Mouse (Mus musculus) heart, postnatal 0 days (tissue): ENCODE results near the gene Slc7a7. TPM values are rescaled to one million over a fixed set of nuclear protein-coding genes. Genes with fewer than 3 reads are reported as not detected.

Experiments
- ATAC-seq: fragments of 200-750 bp; cut with Nextera tagmentation; 2 replicates; pipeline ENCODE4 v1.8.0; 2017; ENCODE audit warnings: low read depth, moderate number of reproducible peaks, moderate library complexity; ENCODE audit not compliant: insufficient read depth
- DNase-seq: peaks from one replicate; pipeline ENCODE4 v3.0.0-alpha.2; 2016; ENCODE audit warnings: low spot score
- H3K27ac ChIP-seq: fragments of 300-500 bp; sonication (generic); 2 replicates; pipeline ENCODE4 v1.5.1; 2014; ENCODE audit warnings: low read depth, mild to moderate bottlenecking
- H3K27me3 ChIP-seq: fragments of 300-500 bp; sonication (generic); 2 replicates; pipeline ENCODE4 v1.6.1; 2014; ENCODE audit warnings: low read length, mixed read lengths; ENCODE audit not compliant: control insufficient read depth, insufficient read depth
- H3K36me3 ChIP-seq: fragments of 300-500 bp; sonication (generic); replicated peaks from 2 replicates; pipeline ENCODE4 v1.6.1; 2014; ENCODE audit warnings: low read length, mixed read lengths; ENCODE audit not compliant: control insufficient read depth, insufficient read depth
- H3K4me1 ChIP-seq: fragments of 300-500 bp; sonication (generic); 2 replicates; pipeline ENCODE4 v1.6.1; 2014; ENCODE audit warnings: antibody characterized with exemption; ENCODE audit not compliant: control insufficient read depth, insufficient read depth
- H3K4me2 ChIP-seq: fragments of 300-500 bp; sonication (generic); 2 replicates; pipeline ENCODE4 v1.6.1; 2014; ENCODE audit warnings: low read depth, mild to moderate bottlenecking, low read length, moderate library complexity
- H3K4me3 ChIP-seq: fragments of 300-500 bp; sonication (generic); 2 replicates; pipeline ENCODE4 v1.5.1; 2014; ENCODE audit warnings: low read depth, low read length
- H3K9ac ChIP-seq: fragments of 300-500 bp; sonication (generic); replicated peaks from 2 replicates; pipeline ENCODE4 v1.6.1; 2014; ENCODE audit warnings: low read depth, low read length, mixed read lengths
- H3K9me3 ChIP-seq: fragments of 300-500 bp; sonication (generic); replicated peaks from 2 replicates; pipeline ENCODE4 v1.6.1; 2016; ENCODE audit warnings: low read length; ENCODE audit not compliant: control insufficient read depth
- CTCF ChIP-seq: IDR thresholded peaks from 2 replicates; pipeline ENCODE4 v1.5.1; 2016; ENCODE audit warnings: antibody characterized with exemption, control low read depth, low read depth
- EP300 ChIP-seq: IDR thresholded peaks from 2 replicates; pipeline ENCODE4 v1.6.1; 2016; ENCODE audit warnings: antibody characterized with exemption, low read depth
- WGBS: fragments of 180-500 bp; shearing (Covaris S2); extraction: QIAGEN DNeasy Blood & Tissue Kit; methylation state at CpG from one replicate; pipeline ENCODE4 v1.1.7; 2014; 5-methylcytosine and 5-hydroxymethylcytosine counted together
- polyA plus RNA-seq: library from polyadenylated mRNA; unstranded; fragments of >200 nt; fragmentation: Nextera tagmentation; extraction: Ambion mirVana; gene quantifications from 2 replicates; pipeline ENCODE4 v1.2.1, GENCODE M21; 2015
- total RNA-seq: library from RNA; depleted of rRNA; stranded (reverse); fragments of >200 nt; gene quantifications from 2 replicates; pipeline ENCODE4 v1.2.3, GENCODE M21; 2014; ENCODE audit warnings: low replicate concordance; rRNA removed

Gene Slc7a7
- total RNA-seq (11.3 and 16.6 TPM in 2 replicates), polyA plus RNA-seq (6.7 and 8.9 TPM in 2 replicates)

DNA sequence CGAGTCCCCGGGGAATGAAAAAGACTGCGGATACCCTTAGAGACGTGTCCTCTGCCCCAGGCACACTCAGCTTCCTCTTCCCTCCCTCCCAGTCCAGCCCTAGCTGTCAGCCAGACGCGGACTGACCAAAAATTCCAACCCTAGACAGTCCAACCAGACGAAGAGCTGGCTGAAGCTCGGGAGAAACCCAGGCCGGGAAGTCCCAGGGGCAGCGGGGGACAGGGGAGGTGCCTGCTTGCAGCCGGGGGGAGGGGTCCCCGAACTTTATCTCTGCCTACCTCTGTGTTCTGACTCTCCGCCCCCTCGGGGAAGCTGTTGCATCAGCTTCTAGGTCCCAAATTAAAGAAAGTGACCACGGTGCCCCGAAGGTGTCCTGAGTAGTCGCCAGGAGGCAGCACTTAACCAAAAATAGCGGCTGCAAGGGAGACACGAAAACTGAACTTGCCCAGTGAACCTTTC is at the start of gene Slc7a7:
Gene Slc7a7, minus strand, starts transcription at position 158 of the 459 bp plus-strand sequence.
- H3K4me2 ChIP-seq, result peak within 1 kb of the TSS; percentile 32
- ATAC-seq, result peak; percentile 36; the same call in 1 of the 2 replicates
- TF ChIP-seq EP300 (no peak), CTCF (peak; percentile 36)
- no peak within 1 kb of the TSS for H3K9ac ChIP-seq
- 4% methylated on average over 19 of the region's 19 CpGs for WGBS
- peaks cover 7% of the 10 kb centered on the region; the same call in 1 of the 2 replicates for H3K4me1 ChIP-seq
- H3K4me3 ChIP-seq, result peak within 1 kb of the TSS; percentile 6; the same call in 1 of the 2 replicates
- no peaks in the 10 kb centered on the region for H3K9me3 ChIP-seq
- H3K36me3 ChIP-seq, result no peaks in the 10 kb centered on the region
- peak; percentile 51 for DNase-seq
- H3K27ac ChIP-seq, result no peak within 1 kb of the TSS
- no peaks in the 10 kb centered on the region for H3K27me3 ChIP-seq

GRCm38 (mm10) chr14:54464293-54465005 is 46.9 kb upstream of the Slc7a7 start:
- ATAC-seq, result peak; percentile 71
- Histone ChIP-seq H3K9me3 (no peaks in the 10 kb centered on the region), H3K36me3 (peaks cover 32% of the 10 kb centered on the region), H3K4me1 (no peaks in the 10 kb centered on the region), H3K27ac (peak overlapping the region; percentile 91), H3K9ac (peak overlapping the region; percentile 93), H3K4me2 (peak overlapping the region; percentile 93), H3K27me3 (no peaks in the 10 kb centered on the region), H3K4me3 (peak overlapping the region; percentile 97)
- under 1% methylated on average over 39 of the region's 57 CpGs for WGBS
- TF ChIP-seq CTCF, result peak; percentile 58
- no peak for TF ChIP-seq EP300
- DNase-seq, result peak; percentile 70

DNA sequence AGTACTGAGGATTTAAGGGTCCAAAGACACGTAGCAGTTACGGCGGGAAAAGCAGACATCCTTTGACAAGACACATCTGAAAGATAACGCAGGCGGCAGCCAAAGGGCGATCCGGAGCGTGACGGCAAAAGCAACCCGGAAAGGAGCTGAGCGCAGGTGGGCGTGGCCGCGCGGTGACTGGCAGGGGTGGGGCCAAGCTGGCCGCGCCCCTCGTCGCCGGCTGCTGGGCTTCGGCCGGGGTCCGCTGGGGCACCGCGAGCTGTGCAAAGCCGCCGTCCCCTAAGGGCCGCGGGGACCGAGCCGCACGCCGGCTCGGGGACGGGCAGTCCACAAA is 46.3 kb upstream of the Slc7a7 start, which contains the start of gene Lrp10:
Gene Lrp10, plus strand, starts transcription at position 179 of the 334 bp plus-strand sequence.
- Histone ChIP-seq H3K9ac (peak within 1 kb of the TSS; percentile 93), H3K27me3 (no peaks in the 10 kb centered on the region), H3K27ac (peak within 1 kb of the TSS; percentile 91), H3K4me2 (peak within 1 kb of the TSS; percentile 93), H3K4me1 (no peaks in the 10 kb centered on the region), H3K36me3 (peaks cover 26% of the 10 kb centered on the region), H3K9me3 (no peaks in the 10 kb centered on the region), H3K4me3 (peak within 1 kb of the TSS; percentile 97)
- under 1% methylated on average over 30 of the region's 35 CpGs for WGBS
- 0 out of 2 replicates have a peak, but pooled peaks have one; percentile 6 for TF ChIP-seq EP300
- no peak for TF ChIP-seq CTCF
- ATAC-seq (peak; percentile 91), DNase-seq (peak; percentile 88)

DNA sequence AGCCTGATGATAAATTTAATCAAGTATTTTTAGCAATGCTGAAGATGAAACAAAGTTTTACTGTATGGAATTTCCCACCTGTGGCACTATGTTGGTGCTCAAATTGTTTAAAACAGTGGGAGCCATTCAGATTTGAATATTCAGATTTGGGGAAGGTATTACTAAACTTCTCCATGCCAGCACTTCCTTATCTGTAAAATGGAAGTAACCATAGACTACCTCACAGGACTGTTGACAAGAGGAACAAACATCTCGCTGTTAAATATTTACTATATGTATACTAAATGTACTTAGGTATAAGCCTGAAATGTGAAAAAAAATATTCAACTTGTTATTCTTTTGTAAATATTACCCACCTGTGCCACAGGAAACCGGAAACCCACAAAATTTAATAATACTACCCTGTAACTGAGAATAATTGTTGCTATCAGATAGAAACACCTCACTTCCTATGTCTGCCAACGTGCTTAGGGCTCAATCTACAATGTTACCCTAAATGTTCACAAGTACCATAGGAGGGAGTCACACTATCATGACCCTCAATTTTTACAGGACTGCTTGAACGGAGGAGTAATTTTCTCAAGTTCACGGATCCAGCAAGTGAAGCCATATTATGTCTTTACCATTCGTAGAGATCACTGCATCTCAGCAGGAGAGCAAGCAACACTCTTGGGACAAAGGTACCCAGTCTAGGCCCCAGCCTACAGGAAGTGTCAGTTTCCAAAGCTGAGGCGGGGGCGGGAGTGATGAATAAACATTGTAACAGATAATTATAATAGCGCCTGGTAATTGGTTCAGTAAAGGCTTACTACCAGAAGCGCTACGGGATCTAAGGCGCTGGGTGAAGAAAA is 45.8 kb upstream of the Slc7a7 start:
- Histone ChIP-seq H3K9ac (peak overlapping the region; percentile 93; the same call in 1 of the 2 replicates), H3K4me2 (peak overlapping the region; percentile 93), H3K9me3 (no peaks in the 10 kb centered on the region), H3K27ac (peak overlapping the region; percentile 91), H3K4me3 (peak overlapping the region; percentile 97), H3K4me1 (no peaks in the 10 kb centered on the region), H3K36me3 (peaks cover 21% of the 10 kb centered on the region), H3K27me3 (no peaks in the 10 kb centered on the region)
- DNase-seq (no peak), ATAC-seq (no peak)
- 0 out of 2 replicates have a peak, but pooled peaks have one; percentile 20 for TF ChIP-seq EP300
- TF ChIP-seq CTCF, result no peak
- WGBS, result 14% methylated on average over 12 of the region's 12 CpGs

- Histone ChIP-seq H3K36me3 (peaks cover 10% of the 10 kb centered on the region), H3K27ac (no peak overlapping the region), H3K9ac (no peak overlapping the region), H3K9me3 (no peaks in the 10 kb centered on the region), H3K4me2 (no peak overlapping the region), H3K4me1 (no peaks in the 10 kb centered on the region), H3K27me3 (no peaks in the 10 kb centered on the region), H3K4me3 (no peak overlapping the region)
- TF ChIP-seq CTCF (no peak), EP300 (no peak)
- 75% methylated on average over 4 of the region's 4 CpGs for WGBS
- ATAC-seq (no peak), DNase-seq (no peak)
These were observed 44.6 kb upstream of the Slc7a7 start for GRCm38 (mm10) chr14:54462146-54462545.
